Mouse (Mus musculus): Measurements from ENCODE around the gene Tyw5.

GRCm38 (mm10) chr1:57402116-57402515 lies 4.8 kb downstream of the Tyw5 start:
- TF ChIP-seq CTCF (IDR thresholded peaks at IDR 0.05; ENCODE audit: borderline replicate concordance, insufficient read depth, low read depth, low read length) = no peak
- TF ChIP-seq POLR2A (IDR thresholded peaks at IDR 0.05; ENCODE audit: borderline replicate concordance, insufficient read depth, low read length) = no peak

Measured in cerebellum, adult 2 months (tissue).